Mouse (Mus musculus) cerebellum, adult 11 months (tissue): ENCODE results near the gene Ccdc125.
"Not testable (repeated sequence)": the region's sequence is repeated elsewhere in the genome, so short reads cannot be mapped to it uniquely, and the experiment has no call there.

Experiments used
- DNase-seq: peaks from one replicate; pipeline ENCODE4 v3.0.0; 2022

Ccdc125 gene

GRCm38 (mm10) chr13:100721656-100722055 lies 52.1 kb downstream of the Ccdc125 start:
- DNase-seq, result no peak

GRCm38 (mm10) chr13:100724051-100724754 lies 54.7 kb downstream of the Ccdc125 start:
- DNase-seq, result no peak

- DNase-seq, result no peak
These were observed 55.7 kb downstream of the Ccdc125 start for GRCm38 (mm10) chr13:100725194-100725593.

DNA sequence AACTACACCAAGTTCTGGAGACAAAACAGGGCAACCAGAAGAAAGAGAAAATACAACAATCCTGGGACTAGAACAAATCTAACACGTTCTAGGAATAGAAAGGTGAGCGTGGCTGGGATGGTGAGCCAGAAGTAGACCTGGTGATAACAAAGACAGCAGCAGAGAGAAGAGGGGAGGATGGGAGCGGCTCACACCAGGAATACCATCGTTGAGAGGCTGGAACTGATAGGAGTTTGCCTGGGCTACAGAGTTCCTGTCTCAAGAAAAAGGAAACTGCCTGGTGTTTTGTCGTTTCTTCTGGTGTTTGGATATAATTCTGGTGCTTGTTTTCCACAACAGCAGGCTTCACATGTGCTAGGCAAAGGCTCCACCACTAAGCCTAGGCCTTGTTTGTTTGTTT lies 58.6 kb downstream of the Ccdc125 start:
- DNase-seq, result no peak

DNA sequence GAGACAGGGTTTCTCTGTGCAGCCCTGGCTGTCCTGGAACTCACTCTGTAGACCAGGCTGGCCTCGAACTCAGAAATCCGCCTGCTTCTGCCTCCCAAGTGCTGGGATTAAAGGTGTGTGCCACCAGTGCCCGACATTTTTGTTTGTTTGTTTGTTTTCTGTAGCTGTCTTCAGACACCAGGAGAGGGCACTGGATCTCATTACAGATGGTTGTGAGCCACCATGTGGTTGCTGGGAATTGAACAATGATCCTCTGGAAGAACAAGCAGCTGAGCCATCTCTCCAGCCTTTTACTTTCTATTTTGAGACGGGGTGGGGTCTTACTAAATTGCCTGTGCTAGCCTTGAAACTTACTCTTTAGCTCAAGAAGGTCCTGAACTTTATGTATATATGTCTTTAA lies 59.0 kb downstream of the Ccdc125 start:
- not testable (repeated sequence) for DNase-seq

- DNase-seq, result no peak
These were observed 60.8 kb downstream of the Ccdc125 start for GRCm38 (mm10) chr13:100730153-100730860.

DNA sequence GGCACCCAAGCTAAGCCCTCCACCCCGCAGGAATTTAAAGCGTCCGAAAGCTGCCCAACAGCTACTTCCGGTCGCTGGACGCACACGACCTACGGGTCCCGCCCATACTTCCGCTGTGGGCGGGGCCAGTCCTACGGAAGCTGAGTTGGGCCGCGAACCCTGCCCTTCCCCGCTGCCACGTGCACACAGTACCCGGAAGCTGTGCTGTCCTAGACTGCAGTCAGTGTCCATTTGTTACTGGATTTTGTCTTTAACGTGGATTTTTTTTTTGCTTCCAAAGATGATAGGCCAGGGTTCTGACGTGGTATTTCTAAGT lies 61.3 kb downstream of the Ccdc125 start, which contains the start of gene Cdk7:
Gene Cdk7, minus strand, starts transcription at position 79 of the 316 bp plus-strand sequence.
- DNase-seq, result peak; percentile 87

DNA sequence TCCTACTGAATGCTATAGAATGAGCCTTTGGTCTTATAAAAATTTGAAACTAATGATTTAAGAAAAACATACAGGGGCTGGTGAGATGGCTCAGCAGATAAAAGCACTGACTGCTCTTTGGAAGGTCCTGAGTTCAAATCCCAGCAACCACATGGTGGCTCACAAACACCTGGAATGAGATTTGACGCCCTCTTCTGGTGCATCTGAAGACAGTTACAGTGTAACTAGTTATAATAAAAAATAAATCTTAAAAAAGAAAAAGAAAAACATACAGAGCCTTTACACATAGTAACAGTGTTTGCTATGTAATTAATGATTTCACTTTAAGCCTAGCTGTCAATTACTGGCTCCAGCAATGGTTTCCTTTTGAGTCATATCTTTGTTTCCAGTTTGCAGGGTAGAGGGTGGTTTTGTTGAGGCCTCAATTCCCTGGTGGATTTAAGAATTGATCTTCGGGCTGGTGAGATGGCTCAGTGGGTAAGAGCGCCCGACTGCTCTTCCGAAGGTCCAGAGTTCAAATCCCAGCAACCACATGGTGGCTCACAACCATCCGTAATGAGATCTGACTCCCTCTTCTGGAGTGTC lies 62.0 kb downstream of the Ccdc125 start:
- not testable (repeated sequence) for DNase-seq

DNA sequence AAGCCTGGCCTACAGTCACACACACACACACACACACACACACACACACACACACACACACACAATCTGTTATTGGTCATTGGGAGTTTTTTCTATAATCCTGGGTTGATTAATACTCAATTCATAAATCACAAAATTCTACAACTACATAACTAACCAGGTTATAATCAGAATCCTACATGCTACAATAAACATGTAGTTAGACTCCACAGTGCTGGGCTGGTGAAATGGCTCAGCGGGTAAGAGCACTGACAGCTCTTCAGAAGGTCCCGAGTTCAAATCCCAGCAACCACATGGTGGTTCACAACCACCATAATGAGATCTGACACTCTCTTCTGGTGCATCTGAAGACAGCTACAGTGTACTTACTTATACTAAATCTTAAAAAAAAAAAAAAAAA lies 63.2 kb downstream of the Ccdc125 start:
- no peak for DNase-seq

DNA sequence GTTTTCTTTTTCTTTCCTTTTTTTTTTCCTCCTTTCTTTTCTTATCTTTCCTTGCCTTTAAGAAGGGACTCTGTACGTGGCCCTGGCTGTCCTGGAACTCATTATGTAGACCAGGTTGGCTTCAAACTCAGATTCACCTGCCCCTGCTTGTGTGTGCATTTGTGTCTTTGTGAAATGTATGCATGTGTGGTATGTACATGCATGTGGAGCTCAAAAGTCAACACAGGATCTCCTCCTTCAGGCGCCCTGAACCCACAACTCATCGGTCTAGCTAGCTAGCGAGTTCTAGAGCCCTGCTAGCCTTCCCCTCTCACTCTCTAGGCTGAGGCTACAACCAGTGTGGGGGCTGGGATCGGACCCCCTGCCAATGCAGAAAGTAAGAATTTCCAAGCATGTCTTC lies 73.3 kb downstream of the Ccdc125 start:
- no peak for DNase-seq

- no peak for DNase-seq
These were observed 74.0 kb downstream of the Ccdc125 start for GRCm38 (mm10) chr13:100743346-100744035.

GRCm38 (mm10) chr13:100744036-100744744 lies 74.7 kb downstream of the Ccdc125 start, which contains the start of gene Mrps36:
Mrps36 (minus strand) TSS chr13:100744659.
- DNase-seq, result peak; percentile 94

DNA sequence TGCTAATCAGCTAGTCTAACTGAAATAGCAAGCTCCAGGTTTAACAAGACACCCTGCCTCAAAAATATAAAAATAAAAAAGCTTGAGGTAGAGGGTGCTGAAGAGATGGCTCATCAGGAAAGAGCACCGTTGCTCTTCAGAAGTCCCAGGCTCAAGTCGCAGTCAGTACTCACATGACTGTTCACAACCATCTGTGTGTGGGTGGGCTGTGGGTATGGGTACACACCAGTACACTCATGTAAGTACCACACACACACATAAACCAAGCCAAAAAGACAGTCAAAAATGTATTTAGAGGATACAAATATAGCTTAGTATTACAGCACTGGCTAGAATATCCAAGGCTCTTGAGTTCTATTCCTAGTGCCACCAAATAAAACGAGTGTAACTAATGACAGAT lies 76.6 kb downstream of the Ccdc125 start:
- DNase-seq, result no peak
